Mouse (Mus musculus): Measurements from ENCODE around the gene Gm7980. TPM values are rescaled to one million over a fixed set of nuclear protein-coding genes. Genes with fewer than 3 reads are reported as not detected.
"Not testable (repeated sequence)": the region's sequence is repeated elsewhere in the genome, so short reads cannot be mapped to it uniquely, and the experiment has no call there.

The Gm7980 gene
- polyA plus RNA-seq (2016; fragmentation: Nextera tagmentation; extraction: Ambion mirVana) = not detected in 2 replicates

DNA sequence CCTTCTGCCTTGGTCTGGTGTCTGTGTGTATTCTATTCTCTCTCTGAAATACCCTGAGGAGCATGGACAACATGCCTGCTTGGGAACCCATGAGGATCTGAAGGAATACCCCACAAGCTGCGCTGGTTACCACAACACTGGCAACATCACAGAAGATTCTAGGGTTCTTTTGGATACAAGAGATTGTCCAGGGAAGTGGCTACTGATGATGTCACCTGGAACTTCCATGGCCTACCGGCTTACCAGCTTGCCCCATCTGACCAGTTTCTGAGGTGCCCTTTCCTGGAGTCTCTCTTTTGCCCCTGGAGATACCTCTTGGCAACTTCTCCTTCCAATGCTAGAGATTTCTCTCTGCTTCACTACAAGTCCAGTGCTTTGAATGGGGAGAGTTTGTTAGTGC, at the start of gene Gm7980:
Gm7980 (minus strand) TSS at position 101 of the 400 bp plus-strand sequence.
- not testable (repeated sequence) for H3K4me3 ChIP-seq; H3K4me1 ChIP-seq; DNase-seq (ENCODE audit: low spot score); H3K27me3 ChIP-seq (ENCODE audit: insufficient read depth, poor library complexity, severe bottlenecking); H3K36me3 ChIP-seq; H3K9me3 ChIP-seq; H3K27ac ChIP-seq
- no CpG with 5 or more reads among the region's 2 CpGs for WGBS

DNA sequence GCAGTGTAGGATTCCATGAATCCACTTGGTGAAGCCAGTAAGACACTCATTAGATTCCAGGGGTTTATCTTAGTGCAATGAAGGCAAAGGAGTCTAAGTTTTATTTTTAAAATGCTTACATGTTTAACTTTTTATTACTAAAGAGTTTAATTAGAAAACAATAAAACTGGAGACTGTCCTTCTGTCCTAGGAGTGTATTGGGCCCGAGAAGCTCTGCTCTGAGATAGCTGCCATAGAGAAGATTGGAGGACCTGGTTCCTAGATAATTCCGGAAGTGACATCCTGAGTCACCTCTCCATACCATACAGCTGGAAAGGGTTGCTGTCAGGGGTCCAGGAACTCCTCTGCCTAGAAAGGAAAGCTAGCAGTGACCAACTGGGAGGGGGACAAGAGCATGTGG, 36.6 kb upstream of the Gm7980 start, which contains the start of gene 1700024B05Rik:
1700024B05Rik (plus strand) TSS at position 301 of the 400 bp plus-strand sequence.
- not testable (repeated sequence) for H3K27me3 ChIP-seq (ENCODE audit: insufficient read depth, poor library complexity, severe bottlenecking); H3K4me1 ChIP-seq; H3K36me3 ChIP-seq; H3K27ac ChIP-seq; H3K4me3 ChIP-seq; DNase-seq (ENCODE audit: low spot score); H3K9me3 ChIP-seq
- WGBS = 66% methylated on average over 2 of the region's 2 CpGs

DNA sequence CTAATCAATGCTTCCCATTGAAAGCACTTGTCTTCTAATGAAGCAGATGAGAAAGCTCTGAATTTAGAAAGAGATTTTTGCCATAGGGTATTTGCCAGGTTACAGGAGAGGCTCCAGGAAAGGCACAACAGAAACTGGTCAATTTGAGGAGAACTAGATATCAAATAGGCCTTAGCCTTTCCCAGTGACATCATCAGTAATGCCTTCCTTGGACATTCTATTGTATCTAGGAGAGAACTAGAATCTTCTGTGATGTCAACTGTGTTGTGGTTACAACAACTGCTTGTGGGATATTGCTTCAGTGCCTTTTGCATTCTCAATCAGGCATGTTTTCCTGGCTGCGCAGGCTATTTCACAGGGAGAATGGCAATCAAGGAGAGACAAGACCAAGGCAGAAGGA, 17.6 kb upstream of the Gm7980 start, which contains the start of gene 1700049E17Rik1:
1700049E17Rik1 (plus strand) TSS at position 301 of the 400 bp plus-strand sequence.
- no CpG with 5 or more reads among the region's 1 CpGs for WGBS
- H3K9me3 ChIP-seq; H3K27me3 ChIP-seq (ENCODE audit: insufficient read depth, poor library complexity, severe bottlenecking); H3K27ac ChIP-seq; H3K4me1 ChIP-seq; H3K36me3 ChIP-seq; H3K4me3 ChIP-seq; DNase-seq (ENCODE audit: low spot score): not testable (repeated sequence)

Other genes with a start within 250 kb of the Gm7980 start
- not detected in 2 replicates for gene Gm8068, start 205.4 kb downstream of the Gm7980 start, polyA plus RNA-seq (2016; fragmentation: Nextera tagmentation; extraction: Ambion mirVana)
- not detected in 2 replicates for gene Gm7929, start 156.7 kb downstream of the Gm7980 start, polyA plus RNA-seq (2016; fragmentation: Nextera tagmentation; extraction: Ambion mirVana)
- gene Gm47189, start 134.8 kb downstream of the Gm7980 start, polyA plus RNA-seq (2016; fragmentation: Nextera tagmentation; extraction: Ambion mirVana) = not detected in 2 replicates
- not detected in 2 replicates for gene 1700049E17Rik1, start 17.7 kb upstream of the Gm7980 start, polyA plus RNA-seq (2016; fragmentation: Nextera tagmentation; extraction: Ambion mirVana)
- gene 1700024B05Rik, start 36.7 kb upstream of the Gm7980 start, polyA plus RNA-seq (2016; fragmentation: Nextera tagmentation; extraction: Ambion mirVana) = not detected in 2 replicates
- gene Gm6401, start 60.6 kb upstream of the Gm7980 start, polyA plus RNA-seq (2016; fragmentation: Nextera tagmentation; extraction: Ambion mirVana) = not detected in 2 replicates
- not detected in 2 replicates for gene Gm3543, start 76.0 kb upstream of the Gm7980 start, polyA plus RNA-seq (2016; fragmentation: Nextera tagmentation; extraction: Ambion mirVana)
- gene Gm7951, start 210.1 kb upstream of the Gm7980 start, polyA plus RNA-seq (2016; fragmentation: Nextera tagmentation; extraction: Ambion mirVana) = not detected in 2 replicates

All from heart, embryonic 10.5 days (tissue).